Mouse (Mus musculus) gastrocnemius, adult 2 months (tissue): Measurements from ENCODE around the gene Ick. TPM values are rescaled to one million over a fixed set of nuclear protein-coding genes. Genes with fewer than 3 reads are reported as not detected.
"Not testable (repeated sequence)": the region's sequence is repeated elsewhere in the genome, so short reads cannot be mapped to it uniquely, and the experiment has no call there.

Experiments
- DNase-seq: peaks from one replicate; pipeline ENCODE4 v3.0.0; 2022
- H3K27ac ChIP-seq: fragments of 200-600 bp; 2 replicates; pipeline ENCODE4 v1.8.1; 2022; ENCODE audit warnings: mild to moderate bottlenecking
- H3K4me3 ChIP-seq: fragments of 200-600 bp; 2 replicates; pipeline ENCODE4 v1.8.1; 2022; ENCODE audit warnings: mild to moderate bottlenecking, moderate library complexity
- CTCF ChIP-seq: fragments of 200-600 bp; IDR thresholded peaks from 2 replicates; pipeline ENCODE4 v1.8.1; 2022; ENCODE audit warnings: antibody characterized with exemption, mild to moderate bottlenecking, moderate library complexity
- intact Hi-C: fragments of 180-260 bp; cut with DNase I; formaldehyde crosslinking; loops from one replicate; pipeline ENCODE4 v1.15.1; 2025
- total RNA-seq, 2 experiments: library from RNA; stranded (reverse); gene quantifications; 2 replicates each; pipeline ENCODE4 v1.2.3; 2021

Ick gene
- total RNA-seq, 2 experiments from 2014 or later, result 5.0 to 6.4 TPM

DNA sequence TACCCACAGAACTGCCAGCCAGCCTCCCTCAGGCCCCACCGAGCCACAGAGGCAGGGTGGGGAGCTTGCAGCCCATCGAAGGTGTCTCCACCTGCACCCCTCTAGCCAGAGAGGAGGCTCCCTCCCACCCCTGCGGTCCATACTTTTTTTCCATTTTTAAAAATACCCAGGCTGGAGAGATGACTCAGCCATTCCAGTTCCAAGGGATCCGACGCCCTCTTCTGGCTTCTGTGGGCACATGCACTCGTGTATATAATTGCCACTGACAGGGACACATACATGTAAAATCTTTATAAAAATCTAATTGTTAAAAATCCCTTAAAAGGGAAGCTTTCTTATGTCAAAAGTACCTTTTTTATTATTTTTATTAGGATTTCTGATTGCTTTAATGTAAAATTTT is 59.9 kb downstream of the Ick start:
- intact Hi-C loops, result no loop called here
- no peak overlapping the region for H3K4me3 ChIP-seq
- H3K27ac ChIP-seq, result no peak overlapping the region
- TF ChIP-seq CTCF, result peak; percentile 44
- no peak for DNase-seq

DNA sequence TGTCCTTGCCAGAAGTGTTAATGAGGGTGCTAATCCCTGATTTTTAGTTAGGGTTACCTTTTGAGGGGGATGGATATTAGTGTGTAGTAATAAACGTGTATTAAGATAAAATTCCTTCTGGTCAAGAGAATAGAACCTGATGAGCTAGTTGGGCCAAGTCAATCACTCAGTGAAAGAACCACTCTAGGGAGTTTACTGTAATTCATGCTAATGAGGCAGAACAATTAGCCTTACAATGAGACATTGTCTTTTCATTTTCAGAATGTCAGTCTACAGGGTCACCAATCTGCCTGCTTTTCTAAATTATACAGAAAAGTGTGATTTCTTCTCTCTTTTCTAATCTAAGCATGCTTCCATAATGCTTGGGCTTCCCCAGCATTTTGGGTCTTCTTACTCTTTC is 65.0 kb downstream of the Ick start:
- intact Hi-C loops, result loop anchor here (2.0 kb wide), 1 partner anchor 61 kb away; no protein-coding TSS in a partner anchor
- DNase-seq, result no peak
- no peak for TF ChIP-seq CTCF
- no peak overlapping the region for H3K27ac ChIP-seq
- H3K4me3 ChIP-seq, result no peak overlapping the region

DNA sequence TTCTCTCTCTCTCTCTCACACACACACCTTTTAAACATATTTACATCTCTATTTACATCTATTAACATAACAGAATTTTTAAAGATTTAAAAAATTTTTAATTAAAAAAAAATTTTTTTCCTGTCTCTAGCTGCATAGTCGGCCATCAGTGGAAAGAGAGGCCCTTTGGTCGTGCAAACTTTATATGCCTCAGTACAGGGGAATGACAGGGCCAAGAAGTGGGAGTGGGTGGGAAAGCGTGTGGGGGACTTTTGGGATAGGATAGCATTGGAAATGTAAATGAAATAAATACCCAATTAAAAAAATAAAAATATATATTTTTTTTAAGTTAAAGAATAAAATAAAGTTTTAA is 65.9 kb downstream of the Ick start:
- intact Hi-C loops, result loop anchor here (2.0 kb wide), 1 partner anchor 62 kb away; no protein-coding TSS in a partner anchor
- DNase-seq, H3K4me3 ChIP-seq: not testable (repeated sequence)
- peak overlapping the region; percentile 59 for H3K27ac ChIP-seq

DNA sequence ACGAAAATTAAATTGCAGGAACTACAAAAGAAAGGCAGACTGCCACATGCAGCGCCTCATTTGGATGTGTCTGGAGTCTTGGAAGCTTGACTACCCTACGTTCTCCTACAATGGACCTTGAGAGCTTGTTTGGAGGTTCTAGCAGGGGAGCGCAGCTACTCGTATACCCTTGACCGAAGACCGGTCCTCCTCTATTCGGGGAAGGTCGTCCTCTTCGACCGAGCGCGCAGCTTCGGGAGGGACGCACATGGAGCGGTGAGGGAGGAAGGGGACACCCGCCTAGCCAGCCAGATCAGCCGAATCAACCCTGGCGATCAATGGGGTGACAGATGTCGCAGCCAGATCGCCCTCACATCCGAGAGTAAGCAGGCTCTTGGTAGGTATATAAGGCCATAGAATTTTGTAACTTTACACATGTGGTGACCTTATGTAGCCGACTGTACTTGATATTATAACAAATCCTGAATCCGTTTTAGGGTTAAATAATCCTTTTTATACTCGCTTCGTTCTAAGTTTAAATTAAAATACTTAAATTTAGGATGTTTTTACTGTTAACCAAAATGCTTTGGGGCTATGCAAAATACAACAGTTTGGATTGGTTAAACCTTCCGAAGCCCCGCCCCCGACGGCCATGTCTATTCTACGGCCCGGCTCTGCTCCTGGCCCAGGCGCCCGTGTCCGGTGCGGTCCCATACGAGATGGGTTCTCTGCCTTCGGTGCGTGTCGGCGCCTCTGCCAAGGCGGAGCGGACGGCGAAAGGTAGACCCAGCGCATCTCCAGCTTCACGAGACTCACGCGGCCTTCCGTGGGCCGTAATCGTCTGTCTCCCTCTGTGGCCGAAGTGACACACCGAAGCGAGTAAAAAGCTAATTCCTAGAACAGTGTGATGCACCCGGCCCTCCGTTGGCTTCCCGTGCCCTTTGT is 66.5 kb downstream of the Ick start:
- intact Hi-C loops, result loop anchor here (1.0 to 2.0 kb wide), 2 partner anchors 19 to 63 kb away; no protein-coding TSS in a partner anchor
- no peak for TF ChIP-seq CTCF
- Histone ChIP-seq H3K4me3 (peak overlapping the region; percentile 75), H3K27ac (peak overlapping the region; percentile 93)
- peak; percentile 98 for DNase-seq

DNA sequence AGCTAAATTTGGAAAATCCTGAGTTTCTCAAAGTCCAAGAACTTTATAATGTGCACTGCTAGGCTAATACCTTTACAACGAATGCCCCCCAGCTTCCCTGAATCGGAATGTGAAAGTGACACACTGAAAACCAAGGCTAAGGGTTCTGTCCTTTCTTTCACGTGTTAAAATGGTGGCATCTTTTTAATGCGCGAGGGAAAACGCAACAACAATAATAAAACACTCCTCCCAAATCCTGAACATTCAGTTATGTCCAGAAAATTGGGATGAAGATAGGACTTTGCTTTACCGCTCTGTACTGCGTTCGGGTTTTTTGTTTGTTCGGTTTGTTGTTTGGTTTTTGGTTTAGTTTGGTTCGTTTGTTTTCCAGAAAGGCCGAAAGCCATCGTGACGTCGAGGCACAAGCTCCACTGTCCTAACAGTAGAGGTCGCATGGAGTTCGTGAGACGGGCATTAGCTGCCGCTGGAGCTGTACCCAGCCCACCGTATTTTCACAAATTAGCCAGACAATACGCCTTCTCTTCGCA is 67.3 kb downstream of the Ick start:
- peak; percentile 70 for DNase-seq
- intact Hi-C loops, result loop anchor here (1.0 kb wide), 1 partner anchor 18 kb away; no protein-coding TSS in a partner anchor
- Histone ChIP-seq H3K4me3 (peak overlapping the region; percentile 75), H3K27ac (peak overlapping the region; percentile 93)
- peak; percentile 73 for TF ChIP-seq CTCF

DNA sequence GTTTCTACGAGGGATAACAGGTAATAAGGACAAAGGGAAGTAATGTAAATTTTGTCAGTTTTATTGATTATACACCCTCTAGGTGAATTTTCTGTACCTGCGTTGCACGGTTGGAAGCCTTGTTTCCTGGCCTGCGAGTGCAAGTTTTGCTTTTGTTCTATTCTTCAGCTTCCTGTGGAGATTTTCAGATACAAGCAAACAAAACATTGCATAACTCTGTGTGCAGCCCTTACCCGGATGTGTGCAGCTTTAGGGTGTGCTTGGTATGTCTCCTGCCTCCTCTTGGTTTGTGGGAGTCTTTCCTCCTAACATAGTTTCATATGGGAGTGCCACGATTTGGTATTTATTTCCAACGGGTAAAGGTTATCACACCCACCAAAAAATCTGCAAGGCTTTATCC is 67.8 kb downstream of the Ick start:
- intact Hi-C loops, result loop anchor here (1.0 kb wide), 1 partner anchor 17 kb away; no protein-coding TSS in a partner anchor
- peak overlapping the region; percentile 93 for H3K27ac ChIP-seq
- H3K4me3 ChIP-seq, result peak overlapping the region; percentile 75
- no peak for DNase-seq
- TF ChIP-seq CTCF, result no peak

DNA sequence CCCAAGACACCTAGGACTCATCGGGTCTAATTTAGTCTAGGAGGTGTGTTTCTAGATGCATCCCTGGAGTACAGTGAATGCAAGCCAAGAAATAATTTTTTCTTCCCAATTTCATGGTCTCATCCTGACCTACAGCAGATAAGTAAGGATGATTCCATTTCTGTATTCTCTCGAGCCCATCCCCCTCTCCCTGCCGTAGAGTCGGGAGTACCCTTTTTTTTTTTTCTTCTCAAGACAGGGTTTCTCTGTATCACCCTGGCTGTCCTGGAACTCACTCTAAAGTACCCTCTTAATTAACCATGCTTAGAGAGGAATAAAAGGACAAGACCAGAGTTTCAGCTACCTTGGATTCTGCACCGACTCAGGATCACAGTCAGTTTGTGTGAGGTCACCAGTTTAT is 69.2 kb downstream of the Ick start:
- intact Hi-C loops, result no loop called here
- DNase-seq, result no peak
- no peak overlapping the region for H3K27ac ChIP-seq
- TF ChIP-seq CTCF, result no peak
- H3K4me3 ChIP-seq, result no peak overlapping the region

DNA sequence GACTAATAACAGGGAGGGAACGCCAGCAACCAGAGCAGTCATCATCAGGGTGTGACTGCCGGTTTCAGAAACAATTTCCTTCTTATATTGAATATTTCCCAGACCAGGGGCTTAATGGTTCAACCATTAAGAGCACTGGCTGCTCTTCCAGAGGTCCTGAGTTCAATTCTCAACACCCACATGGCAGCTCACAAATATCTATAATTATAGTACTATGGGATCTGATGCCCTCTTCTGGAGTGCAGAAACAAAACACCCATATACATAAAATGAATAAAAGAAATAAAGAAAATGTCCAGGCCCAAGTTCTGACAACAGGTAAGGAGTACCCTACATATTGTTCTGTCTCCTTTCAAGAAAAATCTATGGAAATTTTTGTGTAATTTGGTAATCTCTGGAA is 70.1 kb downstream of the Ick start:
- TF ChIP-seq CTCF, result no peak
- intact Hi-C loops, result no loop called here
- Histone ChIP-seq H3K27ac (no peak overlapping the region), H3K4me3 (no peak overlapping the region)
- DNase-seq, result no peak

DNA sequence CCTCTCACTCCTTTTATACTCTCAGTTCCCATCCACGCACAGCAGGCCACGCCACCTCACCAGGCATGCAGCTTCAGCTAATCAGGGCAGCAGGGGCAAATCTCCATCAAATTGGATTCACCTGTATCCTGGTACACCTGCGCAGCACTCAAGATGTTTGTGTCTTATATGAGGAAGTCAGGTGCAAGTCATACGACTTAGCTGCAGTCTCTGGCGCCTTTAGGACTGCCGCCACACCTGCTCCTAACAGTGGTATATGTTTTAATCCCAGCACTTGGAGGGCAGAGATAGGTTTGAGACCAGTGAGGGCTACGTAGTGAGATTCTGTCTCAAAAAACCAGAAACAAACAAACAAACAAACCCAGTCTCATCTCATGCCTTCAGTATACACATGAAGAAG is 73.5 kb downstream of the Ick start, which contains the start of gene Gsta4:
TSS of gene Gsta4 (plus strand) at position 301 of the 400 bp plus-strand sequence.
- intact Hi-C loops, DNase-seq, H3K4me3 ChIP-seq, H3K27ac ChIP-seq: not testable (repeated sequence)

DNA sequence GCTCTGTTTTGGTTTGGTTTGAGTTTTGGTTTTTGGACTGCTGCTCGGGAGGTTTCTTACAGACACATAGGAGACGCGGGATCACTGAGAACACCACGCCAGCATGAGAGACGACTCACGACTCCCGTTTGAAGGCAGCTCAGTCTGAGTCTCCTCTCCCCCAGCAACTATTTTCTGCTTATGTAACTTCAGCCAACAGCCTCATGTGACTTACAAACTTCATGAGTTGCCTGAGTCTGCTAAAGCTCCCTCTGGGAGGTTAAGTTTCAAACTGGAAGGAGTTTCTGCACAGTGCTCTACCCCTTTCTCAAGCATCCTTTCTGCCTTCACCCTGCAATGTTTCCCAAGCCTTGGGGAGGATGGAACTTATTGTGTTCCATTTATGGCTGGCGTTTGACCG is 76.7 kb downstream of the Ick start:
- H3K27ac ChIP-seq, result peak overlapping the region; percentile 68; the same call in 1 of the 2 replicates
- no peak for DNase-seq
- H3K4me3 ChIP-seq, result no peak overlapping the region
- intact Hi-C loops, result no loop called here
- TF ChIP-seq CTCF, result no peak

DNA sequence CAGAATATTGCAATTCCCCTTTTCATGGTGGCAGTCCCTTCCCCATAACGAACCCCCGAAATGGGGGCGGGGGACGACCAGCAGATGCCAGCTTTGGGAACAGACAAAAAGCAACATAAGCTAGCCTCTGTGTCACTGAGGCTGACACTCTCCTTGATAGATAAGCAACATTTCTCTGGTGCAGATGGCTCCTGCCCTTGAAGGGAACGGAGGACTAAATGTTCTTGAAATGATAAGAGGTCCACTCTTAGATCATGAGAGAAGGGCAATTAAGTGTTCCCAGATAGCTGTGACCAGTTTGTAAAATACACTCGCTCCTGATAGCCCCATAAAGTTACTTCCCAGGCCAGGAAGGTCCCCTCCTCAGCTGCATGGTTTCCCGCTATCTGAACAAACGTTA is 79.9 kb downstream of the Ick start:
- H3K4me3 ChIP-seq, result no peak overlapping the region
- no peak for DNase-seq
- intact Hi-C loops, result no loop called here
- TF ChIP-seq CTCF, result no peak
- H3K27ac ChIP-seq, result no peak overlapping the region

DNA sequence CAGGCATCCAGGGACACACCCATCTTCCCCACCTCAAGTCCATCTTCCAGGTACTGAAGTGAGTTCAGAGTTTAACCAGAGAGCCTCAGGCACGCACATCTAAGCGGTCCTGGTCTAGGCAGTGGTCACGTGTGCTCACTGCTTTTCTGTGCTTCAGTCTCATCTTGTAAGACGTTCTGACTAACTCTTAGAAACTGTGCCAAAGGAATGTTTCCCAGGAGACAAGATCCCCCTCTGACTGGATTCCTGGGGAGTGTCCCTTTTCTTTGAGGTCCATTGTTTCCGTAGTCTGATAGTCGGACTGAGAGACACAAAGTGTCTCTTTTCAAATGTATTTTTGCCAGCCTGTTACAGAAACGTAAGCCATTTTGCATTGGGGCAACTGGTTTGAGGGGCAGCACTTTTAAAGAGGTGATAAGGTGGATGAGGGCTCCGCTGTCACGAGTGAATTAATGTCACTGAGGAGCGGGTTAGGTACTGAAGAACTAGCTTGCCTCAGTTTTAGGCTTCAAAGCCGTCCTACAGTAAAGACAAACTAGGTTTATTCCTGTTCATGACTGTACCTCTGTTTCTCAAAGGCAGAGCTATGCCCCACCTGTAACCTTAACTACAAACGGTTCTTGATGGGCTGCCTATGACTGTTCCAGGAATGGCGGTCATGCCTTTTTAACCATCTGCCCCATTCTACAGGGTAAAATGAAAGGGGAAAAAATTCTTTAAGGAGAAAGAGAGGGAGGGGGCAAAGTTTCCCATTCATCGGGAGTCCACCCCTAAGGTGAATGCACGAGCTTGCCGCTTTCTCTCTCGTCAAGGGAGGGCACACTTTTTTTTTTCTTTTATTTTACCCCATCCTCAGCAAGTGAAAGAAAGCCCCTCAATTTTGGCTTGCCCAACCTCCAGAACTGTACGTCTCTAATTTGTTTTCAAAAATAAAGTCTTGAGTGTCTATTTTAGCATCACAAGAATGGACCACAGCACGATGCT is 82.0 kb downstream of the Ick start:
- intact Hi-C loops, result no loop called here
- no peak for TF ChIP-seq CTCF
- H3K4me3 ChIP-seq, result peak overlapping the region; percentile 70
- peak overlapping the region; percentile 72 for H3K27ac ChIP-seq
- DNase-seq, result no peak
